Mouse (Mus musculus) cerebellum, adult 11 months (tissue): ENCODE measurements around the gene Khdc1c.
A peak's percentile ranks its signal among the peaks of the same experiment; 100 is the strongest.
"Not testable (repeated sequence)": the region's sequence is repeated elsewhere in the genome, so short reads cannot be mapped to it uniquely, and the experiment has no call there.

Experiments
- DNase-seq: peaks from one replicate; pipeline ENCODE4 v3.0.0; 2022

Gene Khdc1c

DNA sequence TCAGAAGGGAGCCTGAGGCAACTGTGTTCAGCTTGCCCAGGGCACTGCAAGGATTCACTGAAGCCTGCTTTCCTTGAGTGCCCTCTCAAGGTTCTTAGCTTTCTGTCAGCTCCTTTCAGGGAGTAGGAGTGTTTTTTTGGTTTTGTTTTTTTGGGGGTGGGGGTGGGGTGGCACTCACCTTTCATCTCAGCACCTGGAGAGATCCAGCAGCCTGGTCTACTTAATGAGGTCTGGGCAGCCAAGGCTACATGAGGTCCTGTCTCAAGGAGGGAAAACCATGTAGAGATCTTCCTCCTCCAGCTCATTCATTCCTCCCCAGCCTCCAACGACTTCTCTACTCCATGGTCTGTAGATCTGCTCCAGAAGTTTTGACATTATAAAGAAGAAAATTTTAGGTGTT lies at the start of gene Khdc1c:
Khdc1c (plus strand) TSS at position 301 of the 400 bp plus-strand sequence.
- not testable (repeated sequence) for DNase-seq

DNA sequence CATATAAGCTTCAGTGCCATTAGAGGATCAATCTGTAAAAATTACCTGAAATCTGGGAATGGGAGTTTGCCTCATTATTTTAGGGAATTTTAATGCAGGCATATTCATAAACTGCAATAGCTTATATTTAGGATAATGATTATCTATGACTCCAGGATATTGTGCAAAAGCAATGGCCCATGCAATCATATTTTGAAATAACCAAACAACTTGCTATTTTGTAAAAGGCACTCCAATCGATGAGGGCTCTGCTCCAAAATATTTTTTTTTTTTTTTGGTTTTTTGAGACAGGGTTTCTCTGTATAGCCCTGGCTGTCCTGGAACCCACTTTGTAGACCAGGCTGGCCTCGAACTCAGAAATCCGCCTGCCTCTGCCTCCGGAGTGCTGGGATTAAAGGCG lies 47.9 kb upstream of the Khdc1c start:
- DNase-seq: not testable (repeated sequence)

DNA sequence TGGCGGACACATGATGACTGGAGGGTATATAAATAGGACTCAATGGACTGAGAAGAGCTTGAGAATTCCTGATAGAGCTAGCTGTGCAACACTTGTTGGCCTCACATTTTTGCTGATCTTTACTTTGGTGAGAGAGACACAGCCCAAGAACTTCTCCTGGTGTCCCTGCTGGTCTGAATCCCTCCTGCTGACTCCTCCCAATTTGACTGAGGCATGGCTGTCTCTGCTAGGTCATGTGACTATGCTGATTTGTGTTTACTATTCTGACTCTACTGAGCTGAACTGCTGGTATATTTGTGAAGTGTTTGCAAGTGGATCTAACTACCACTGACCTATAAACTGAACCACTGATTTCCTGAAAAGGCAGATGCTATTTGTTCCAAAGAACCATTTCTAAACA lies 46.5 kb upstream of the Khdc1c start:
- DNase-seq: no peak

DNA sequence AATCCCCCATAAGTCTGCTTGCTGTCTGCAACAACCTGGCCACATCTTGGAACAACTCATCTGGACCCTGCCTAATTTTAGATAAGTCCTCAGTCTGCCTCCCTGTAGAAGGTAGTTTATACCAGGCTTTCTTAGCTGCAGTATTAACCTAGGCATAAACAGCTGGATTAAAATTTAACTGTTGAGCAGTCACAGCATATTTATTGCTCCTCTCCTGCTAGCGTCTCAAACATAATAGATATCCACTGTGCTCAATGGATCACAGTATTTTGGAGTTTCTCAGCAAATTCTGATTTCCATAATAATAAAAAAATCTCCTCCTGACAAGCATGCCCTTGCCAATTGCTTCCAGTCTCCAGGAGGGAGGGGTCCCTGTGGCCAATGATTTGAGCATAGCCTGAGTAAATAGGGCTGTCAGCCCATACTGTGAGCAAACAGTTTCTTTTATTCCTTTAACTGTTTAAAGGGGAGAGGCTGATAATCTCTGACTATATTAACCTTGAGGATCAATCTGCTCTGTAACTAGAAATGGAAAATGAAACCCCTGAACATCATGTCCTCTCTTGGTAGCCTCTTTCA lies 44.0 kb upstream of the Khdc1c start:
- DNase-seq: no peak

DNA sequence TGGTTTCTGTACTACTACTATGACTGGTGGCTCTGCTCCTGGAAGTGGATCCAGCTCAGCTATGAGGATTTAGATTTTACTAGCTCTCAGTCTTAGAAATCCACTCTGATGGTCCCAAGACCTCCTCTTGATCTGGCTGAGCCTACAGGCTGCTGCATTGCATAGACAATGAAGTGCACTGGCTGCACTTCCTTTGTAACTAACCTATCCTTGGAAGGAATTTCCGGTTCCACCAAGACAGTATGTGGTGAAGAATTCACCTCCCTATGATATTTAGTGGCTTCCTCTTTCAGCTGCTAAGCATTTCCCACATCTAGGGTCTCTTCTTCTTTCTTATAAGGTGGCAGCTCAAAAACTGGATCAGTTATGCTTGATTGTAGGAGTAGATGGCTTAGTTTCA lies 43.5 kb upstream of the Khdc1c start:
- DNase-seq: no peak

DNA sequence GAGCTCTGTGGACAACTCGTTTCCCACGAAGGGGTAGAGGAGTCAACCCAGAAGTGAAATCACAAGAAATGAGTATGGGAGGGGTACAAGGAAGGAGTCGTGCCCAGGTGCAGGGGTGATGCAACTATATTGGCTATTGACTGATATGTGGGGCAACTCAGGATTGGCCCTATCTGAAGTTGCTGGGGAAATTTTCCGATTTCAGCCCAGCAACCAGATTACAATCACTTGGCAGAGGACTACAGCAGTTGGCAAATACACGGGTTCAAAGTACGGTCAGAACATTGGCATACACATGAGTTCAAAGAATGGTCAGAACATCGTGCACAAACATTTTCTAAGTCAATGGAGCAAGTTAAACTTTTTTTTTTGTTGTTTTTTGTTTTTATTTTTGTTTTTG lies 41.4 kb upstream of the Khdc1c start:
- no peak for DNase-seq

DNA sequence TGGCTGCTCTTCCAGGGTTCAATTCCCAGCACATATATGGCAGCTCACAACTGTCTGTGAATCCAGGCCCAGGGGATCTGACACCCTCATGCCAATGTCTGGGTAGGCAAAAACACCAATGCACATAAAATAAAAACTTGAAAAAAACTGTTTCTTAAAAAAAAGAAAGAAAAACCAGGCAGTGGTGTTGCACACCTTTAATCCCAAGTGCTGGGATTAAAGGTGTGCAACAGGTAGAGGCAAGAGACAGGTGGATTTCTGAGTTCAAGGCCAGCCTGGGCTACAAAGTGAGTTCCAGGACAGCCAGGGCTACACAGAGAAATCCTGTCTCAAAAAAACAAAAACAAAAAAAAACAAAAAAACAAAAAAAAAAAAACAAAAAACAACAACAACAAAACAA lies 37.0 kb upstream of the Khdc1c start:
- not testable (repeated sequence) for DNase-seq

DNA sequence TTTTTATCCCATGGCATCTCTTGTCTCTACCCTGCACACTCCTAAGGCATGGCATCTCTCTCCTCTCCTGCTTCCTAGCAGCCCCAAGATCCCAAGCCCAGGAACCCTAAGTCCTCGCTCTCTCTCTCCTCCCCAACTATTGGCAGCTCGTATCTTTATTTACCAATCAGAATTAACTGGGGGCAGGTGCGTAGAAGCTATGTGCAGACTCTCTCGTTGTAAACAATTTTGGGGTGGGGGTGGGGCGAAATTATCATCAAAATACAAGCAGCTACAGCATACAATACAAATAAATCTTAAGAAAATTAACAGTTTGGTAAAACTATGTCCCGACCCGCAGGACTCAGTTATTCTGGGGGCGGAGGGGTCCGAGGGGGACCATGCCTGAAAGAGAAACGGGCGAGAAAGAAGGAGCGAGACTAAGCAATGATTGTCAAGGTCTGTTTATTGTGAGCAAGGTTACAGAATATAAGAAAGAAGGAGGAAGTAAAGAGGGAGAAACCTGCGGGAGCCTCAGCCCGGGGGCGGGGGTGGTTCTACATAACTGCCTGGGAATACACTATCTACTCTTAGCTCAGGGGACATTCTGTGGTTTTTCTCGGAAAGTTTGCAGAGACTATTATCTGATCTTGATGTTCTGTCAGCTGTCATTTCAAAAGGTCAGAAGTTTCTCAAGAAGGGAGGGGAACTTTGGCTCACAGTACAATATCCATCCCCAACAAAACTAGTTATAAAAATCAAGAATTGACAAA lies 34.7 kb upstream of the Khdc1c start:
- DNase-seq: no peak

DNA sequence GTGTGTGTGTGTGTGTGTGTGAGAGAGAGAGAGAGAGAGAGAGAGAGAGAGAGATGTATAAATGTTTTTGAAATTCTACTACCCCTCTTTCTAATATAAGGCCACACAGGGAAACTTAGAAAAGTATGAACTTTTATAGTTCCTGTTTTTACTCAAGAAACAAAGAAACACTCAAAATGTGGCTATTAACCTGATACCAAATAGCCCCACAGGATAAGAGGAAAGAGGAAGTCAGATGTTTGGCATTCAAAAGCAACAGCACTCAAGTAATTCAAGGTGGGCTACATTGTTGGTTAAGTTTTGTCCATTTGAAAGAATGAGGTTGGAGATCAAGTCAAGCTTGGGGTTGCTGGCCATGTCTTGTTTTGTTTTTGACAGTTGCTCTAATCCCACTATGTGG lies 32.3 kb upstream of the Khdc1c start:
- no peak for DNase-seq

DNA sequence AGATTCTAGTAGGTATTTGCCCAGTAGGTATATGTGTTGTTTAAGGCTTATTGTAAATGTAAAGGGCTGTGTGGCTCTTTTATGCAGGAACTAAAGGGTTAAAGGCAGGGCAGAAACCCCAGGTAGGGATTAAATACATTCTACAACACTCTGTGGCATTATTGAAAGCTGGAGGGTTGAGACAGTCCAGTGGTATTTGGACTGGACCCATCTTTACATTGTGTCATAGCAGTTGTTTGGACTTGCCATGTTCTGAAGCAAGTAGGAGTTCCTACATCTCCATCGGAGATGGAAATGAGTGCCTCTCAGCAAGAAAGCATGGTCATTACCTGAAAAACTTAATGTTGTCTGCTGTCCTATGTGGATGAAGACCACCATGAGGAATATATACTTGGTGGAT lies 27.4 kb upstream of the Khdc1c start:
- no peak for DNase-seq

DNA sequence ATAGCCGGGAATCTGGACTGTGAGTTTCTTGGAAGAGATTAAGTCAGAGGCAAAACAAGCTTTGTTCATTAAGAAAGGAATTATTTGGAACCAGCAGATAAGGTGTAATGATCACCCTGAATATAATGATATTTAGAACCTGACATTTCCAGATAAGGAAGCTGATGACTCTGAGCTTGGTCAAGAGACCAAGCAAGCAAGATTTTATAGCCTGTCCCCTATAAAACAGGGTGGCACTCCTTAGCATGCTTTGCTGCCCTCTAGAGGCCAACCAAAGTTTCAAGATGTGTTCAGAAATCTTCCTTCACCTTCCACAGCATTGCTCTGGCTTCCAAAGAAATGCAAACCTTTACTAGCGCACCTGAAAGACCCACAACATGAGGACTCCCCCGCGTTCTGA lies 23.9 kb upstream of the Khdc1c start:
- peak; percentile 8 for DNase-seq

DNA sequence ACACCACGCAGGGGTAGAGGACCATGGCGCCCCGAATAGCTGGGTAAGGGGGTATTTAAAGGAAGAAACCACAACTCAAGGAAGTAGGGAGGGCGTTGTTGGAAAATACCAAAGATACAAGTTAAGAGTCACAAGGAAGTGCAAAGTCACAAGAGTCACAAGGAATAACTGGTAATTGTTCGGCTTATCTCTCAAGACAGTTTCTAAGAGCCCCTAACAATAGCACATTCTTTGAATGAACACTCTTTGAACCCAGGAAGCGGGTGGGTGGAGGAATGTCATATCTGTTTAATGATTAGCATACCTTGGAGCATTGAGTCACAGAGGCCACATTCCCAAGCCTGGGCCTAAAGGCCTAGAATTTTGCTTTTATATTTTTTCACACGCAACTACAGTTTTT lies 23.4 kb upstream of the Khdc1c start:
- not testable (repeated sequence) for DNase-seq

DNA sequence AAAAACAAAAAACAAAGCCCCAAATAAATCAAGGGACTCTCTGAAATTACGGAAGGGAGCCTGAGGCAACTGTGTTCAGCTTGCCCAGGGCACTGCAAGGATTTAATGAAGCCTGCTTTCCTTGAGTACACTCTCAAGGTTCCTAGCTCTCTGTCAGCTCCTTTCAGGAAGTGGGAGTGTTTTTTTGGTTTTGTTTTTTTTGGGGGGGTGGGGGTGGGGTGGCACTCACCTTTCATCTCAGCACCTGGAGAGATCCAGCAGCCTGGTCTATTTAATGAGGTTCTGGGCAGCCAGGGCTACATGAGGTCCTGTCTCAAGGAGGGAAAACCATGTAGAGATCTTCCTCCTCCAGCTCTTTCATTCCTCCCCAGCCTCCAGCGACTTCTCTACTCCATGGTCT lies 18.8 kb upstream of the Khdc1c start, which contains the start of gene Khdc1a:
Khdc1a (plus strand) TSS at position 301 of the 400 bp plus-strand sequence.
- no peak for DNase-seq

DNA sequence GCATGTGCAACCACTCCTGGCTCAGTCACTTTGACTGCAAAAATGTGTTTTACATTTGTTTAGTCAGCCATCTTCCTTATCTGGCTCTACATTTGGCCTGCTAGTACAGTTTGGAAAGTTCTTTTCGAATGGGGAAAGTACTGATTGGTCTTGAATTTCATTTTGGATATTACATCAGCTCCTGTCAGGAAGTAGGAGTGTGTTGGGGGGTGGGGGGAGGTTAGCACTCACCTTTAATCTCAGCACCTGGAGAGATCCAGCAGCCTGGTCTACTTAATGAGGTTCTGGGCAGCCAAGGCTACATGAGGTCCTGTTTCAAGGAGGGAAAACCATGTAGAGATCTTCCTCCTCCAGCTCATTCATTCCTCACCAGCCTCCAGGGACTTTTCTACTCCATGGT lies 15.1 kb downstream of the Khdc1c start, which contains the start of gene Khdc1b:
Khdc1b (plus strand) TSS at position 301 of the 400 bp plus-strand sequence.
- DNase-seq: no peak

DNA sequence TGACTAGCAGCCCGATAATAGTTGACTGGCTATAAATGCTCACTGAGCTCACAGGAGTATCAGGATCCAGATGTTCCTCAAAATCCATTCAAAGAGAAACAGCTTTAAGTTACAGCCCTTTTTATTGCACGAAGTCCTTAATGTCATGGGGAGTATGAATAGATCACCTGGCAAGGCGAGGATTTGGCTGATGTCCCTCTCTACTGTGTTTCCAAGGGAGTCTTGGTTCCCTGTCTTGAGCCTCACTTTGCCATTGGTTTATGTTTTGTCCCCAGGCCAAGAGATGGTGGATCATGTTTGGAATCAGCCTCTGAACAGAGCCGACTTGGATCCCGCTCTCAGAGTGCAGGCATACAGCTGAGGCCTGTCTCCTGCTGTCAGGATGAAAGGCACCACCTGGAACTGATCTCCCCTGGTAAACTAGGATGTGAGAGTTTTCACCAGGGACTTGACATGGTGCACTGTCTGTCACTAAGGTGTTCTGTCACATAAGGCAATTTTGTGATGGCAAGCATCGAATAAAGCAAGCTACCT lies 23.1 kb downstream of the Khdc1c start:
- DNase-seq: no peak

DNA sequence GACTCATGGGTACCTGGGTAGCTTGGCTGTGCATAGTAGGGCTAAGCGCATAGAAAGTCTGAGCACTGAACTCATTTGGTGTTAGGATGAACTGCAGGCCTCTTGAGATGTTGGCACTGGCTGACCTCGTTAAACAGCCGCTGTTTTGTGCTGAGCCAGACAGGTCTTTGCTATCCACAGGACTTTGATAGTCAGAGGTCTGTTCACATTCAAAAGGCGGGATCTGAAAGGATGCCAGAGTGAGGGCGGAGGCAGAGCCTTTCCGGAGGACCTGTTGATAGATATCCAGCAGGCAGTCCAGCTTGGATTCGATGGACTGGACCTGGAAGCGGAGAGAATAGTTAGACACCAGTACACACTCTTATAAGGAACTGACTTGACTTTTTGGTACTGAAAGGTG lies 34.7 kb downstream of the Khdc1c start:
- no peak for DNase-seq

DNA sequence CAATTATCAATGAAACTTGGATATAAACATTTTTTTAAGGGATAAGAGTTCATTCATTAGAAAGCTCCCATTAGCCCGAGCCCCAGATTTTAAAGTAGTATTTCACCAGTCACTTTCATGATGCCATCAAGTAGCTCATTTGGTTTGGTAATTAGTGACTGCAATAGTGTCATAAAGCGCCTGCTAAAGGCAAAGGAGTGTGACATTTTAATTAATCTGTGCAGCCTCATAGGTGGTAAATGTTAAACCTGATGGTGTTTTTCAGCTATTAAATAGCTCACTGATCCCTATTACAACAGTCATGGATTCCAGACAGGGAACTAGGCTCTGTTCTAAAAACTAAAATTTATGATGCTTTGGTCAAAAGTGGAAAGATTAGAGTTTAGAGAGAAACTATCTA lies 39.1 kb downstream of the Khdc1c start:
- DNase-seq: no peak

DNA sequence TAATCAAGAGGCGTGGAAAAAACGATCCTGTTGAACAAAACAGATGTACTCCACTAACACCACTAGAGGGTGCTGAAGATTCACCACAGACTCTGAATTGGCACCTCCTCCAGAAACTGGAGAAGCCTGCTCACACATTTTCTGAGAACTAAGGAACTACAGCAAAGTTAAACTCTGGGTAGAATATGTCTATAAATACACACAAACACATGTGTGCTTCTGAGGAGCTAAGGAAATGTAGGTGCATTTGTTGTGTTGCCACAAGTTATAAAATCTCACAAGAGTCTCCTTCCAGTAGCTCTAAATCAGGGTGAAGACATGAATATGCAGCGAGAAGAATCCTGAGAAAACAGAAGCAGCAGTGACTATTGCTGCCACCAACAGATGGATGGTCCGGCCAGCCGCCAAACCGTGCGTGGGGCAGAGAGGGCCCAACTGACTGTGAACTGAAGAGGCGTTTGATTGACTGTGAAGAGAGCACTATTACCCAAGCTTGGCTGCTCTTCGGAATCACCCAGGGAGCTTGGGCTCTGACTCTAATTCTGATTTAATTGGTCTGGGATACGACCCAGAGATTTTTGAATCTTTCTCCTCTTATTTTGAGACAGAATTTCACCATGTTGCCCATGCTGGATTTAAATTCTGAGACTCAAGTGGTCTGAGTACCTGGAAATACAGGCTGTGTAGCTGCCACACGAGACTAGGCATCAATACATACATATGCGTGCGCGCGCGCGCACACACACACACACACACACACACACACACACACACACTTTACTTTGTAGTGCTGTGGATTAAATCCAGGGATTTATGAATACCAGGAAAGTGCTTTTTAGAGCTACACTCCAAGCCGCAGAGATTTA lies 43.4 kb downstream of the Khdc1c start:
- DNase-seq: peak; percentile 72

DNA sequence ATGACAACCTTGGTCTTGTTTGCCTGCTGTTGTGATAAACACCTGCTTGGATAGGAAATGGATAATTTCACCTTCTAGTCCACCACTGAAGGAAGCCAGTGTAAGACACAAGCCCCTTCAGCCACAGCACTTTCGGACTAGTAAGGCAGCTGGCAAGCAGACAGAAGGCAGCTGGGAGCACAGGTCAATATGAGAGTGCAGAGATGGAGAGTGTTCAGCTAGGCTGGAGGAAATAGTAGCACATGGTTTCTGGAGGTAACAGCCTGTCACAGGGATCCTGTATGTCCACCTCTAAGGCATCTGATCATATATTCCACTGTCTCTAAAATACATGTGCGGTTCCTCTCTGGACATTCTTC lies 44.0 kb downstream of the Khdc1c start:
- no peak for DNase-seq

DNA sequence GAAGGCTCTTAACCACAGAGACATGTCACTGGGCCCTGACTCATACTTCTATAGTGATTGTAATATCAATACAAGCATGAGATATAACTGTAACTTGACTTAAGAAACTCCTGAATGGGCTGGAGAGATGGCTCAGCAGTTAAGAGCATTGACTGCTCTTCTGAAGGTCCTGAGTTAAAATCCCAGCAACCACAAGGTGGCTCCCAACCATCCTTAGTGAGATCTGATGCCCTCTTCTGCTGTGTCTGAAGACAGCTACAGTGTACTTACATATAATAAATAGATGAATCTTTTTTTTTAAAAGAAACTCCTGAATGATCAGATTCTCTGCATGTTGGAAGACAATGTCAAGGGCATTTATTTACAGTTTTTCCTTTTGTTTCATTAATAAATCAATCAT lies 51.2 kb downstream of the Khdc1c start:
- no peak for DNase-seq
